Mouse (Mus musculus) C2C12 (cell line): ENCODE results near the gene Gatm. TPM values are rescaled to one million over a fixed set of nuclear protein-coding genes. Genes with fewer than 3 reads are reported as not detected.

Experiments
- H3K27me3 ChIP-seq: one replicate; pipeline ENCODE4 v1.6.1; 2011; ENCODE audit not compliant: control insufficient read depth, insufficient read depth, insufficient read length
- H3K36me3 ChIP-seq: one replicate; pipeline ENCODE4 v1.6.1; 2011; ENCODE audit not compliant: control insufficient read depth, insufficient read depth
- H3K4me3 ChIP-seq: one replicate; pipeline ENCODE4 v1.5.1; 2011; ENCODE audit warnings: mild to moderate bottlenecking, control low read depth; ENCODE audit not compliant: poor library complexity, insufficient read depth, severe bottlenecking
- H3K79me2 ChIP-seq: one replicate; pipeline ENCODE4 v1.6.1; 2011; ENCODE audit not compliant: control insufficient read depth, insufficient read depth
- H3K79me3 ChIP-seq: one replicate; pipeline ENCODE4 v1.6.1; 2011; ENCODE audit warnings: low read depth, control low read depth
- H3ac ChIP-seq: one replicate; pipeline ENCODE3; 2011; ENCODE audit warnings: low read depth; ENCODE audit not compliant: control insufficient read depth, insufficient read length
- CEBPB ChIP-seq: IDR thresholded peaks from one replicate; pipeline ENCODE4 v1.6.1; 2011; ENCODE audit warnings: low read depth, mild to moderate bottlenecking, control low read depth, moderate library complexity
- CTCF ChIP-seq: IDR thresholded peaks from one replicate; pipeline ENCODE4 v1.5.1; 2011; ENCODE audit not compliant: control insufficient read depth, insufficient read depth, insufficient read length
- FOSL1 ChIP-seq: IDR thresholded peaks from one replicate; pipeline ENCODE4 v1.8.0; 2011; ENCODE audit warnings: mild to moderate bottlenecking, low read length; ENCODE audit not compliant: poor library complexity, insufficient read depth, severe bottlenecking
- MAX ChIP-seq: IDR thresholded peaks from one replicate; pipeline ENCODE4 v1.6.1; 2011; ENCODE audit warnings: mild to moderate bottlenecking, control low read depth
- MYOD1 ChIP-seq: IDR thresholded peaks from one replicate; pipeline ENCODE4 v1.6.1; 2011; ENCODE audit warnings: low read depth; ENCODE audit not compliant: control insufficient read depth, insufficient read length
- MYOG ChIP-seq: IDR thresholded peaks from one replicate; pipeline ENCODE4 v1.6.1; 2011; ENCODE audit not compliant: control insufficient read depth, insufficient read length; ENCODE audit errors: extremely low read depth
- USF1 ChIP-seq: IDR thresholded peaks from one replicate; pipeline ENCODE4 v1.6.1; 2011; ENCODE audit warnings: low read depth, mild to moderate bottlenecking, control low read depth, moderate library complexity
- polyA plus RNA-seq: library from polyadenylated mRNA; unstranded; fragments of >200 nt; fragmentation: generic; extraction: Trizol; gene quantifications from one replicate; pipeline ENCODE4 v1.2.1, GENCODE M21; 2012; ENCODE audit warnings: missing spikeins

The Gatm gene
- polyA plus RNA-seq, 1 experiment, result 24.7 TPM

- Histone ChIP-seq H3K4me3 (no peak overlapping the region), H3K36me3 (no peaks in the 10 kb centered on the region), H3K27me3 (no peaks in the 10 kb centered on the region), H3ac (no peak overlapping the region), H3K79me2 (no peaks in the 10 kb centered on the region), H3K79me3 (no peaks in the 10 kb centered on the region)
- no peak for TF ChIP-seq MYOG
- TF ChIP-seq CEBPB, result no peak
- no peak for TF ChIP-seq USF1
- TF ChIP-seq CTCF, result no peak
- no peak for TF ChIP-seq FOSL1
- no peak for TF ChIP-seq MYOD1
- TF ChIP-seq MAX, result no peak
Measured at GRCm38 (mm10) chr2:122618719-122619118, 7.6 kb upstream of the Gatm start.

GRCm38 (mm10) chr2:122617792-122618191, 6.7 kb upstream of the Gatm start:
- Histone ChIP-seq H3K36me3 (no peaks in the 10 kb centered on the region), H3K79me3 (no peaks in the 10 kb centered on the region), H3ac (no peak overlapping the region), H3K27me3 (no peaks in the 10 kb centered on the region), H3K4me3 (no peak overlapping the region), H3K79me2 (no peaks in the 10 kb centered on the region)
- TF ChIP-seq CEBPB, result no peak
- TF ChIP-seq FOSL1, result no peak
- TF ChIP-seq MYOG, result no peak
- TF ChIP-seq MYOD1, result no peak
- TF ChIP-seq CTCF, result no peak
- no peak for TF ChIP-seq MAX
- no peak for TF ChIP-seq USF1

- H3ac ChIP-seq, result no peak overlapping the region
- TF ChIP-seq MYOD1 (no peak), CTCF (no peak), MYOG (no peak), MAX (no peak), USF1 (no peak), CEBPB (no peak), FOSL1 (no peak)
Measured at GRCm38 (mm10) chr2:122616237-122616636, 5.1 kb upstream of the Gatm start.

GRCm38 (mm10) chr2:122611654-122611973, 511 bp upstream of the Gatm start:
- no peak overlapping the region for H3K4me3 ChIP-seq
- TF ChIP-seq CEBPB (no peak), USF1 (no peak), FOSL1 (no peak), MYOD1 (no peak), MYOG (no peak), CTCF (no peak), MAX (no peak)

More at GRCm38 (mm10) chr2:122616237-122616636, 5.1 kb upstream of the Gatm start:
- Histone ChIP-seq H3K79me3 (no peaks in the 10 kb centered on the region), H3K79me2 (no peaks in the 10 kb centered on the region), H3K27me3 (no peaks in the 10 kb centered on the region), H3K36me3 (no peaks in the 10 kb centered on the region), H3K4me3 (no peak overlapping the region)

GRCm38 (mm10) chr2:122608820-122609219, 2.3 kb downstream of the Gatm start:
- H3K79me3 ChIP-seq, result no peaks in the 10 kb centered on the region
- TF ChIP-seq MAX, result no peak
- peak; percentile 6 for TF ChIP-seq USF1
- H3ac ChIP-seq, result no peak overlapping the region
- H3K79me2 ChIP-seq, result peaks cover 7% of the 10 kb centered on the region
- no peaks in the 10 kb centered on the region for H3K27me3 ChIP-seq
- H3K4me3 ChIP-seq, result no peak overlapping the region
- no peaks in the 10 kb centered on the region for H3K36me3 ChIP-seq

More at GRCm38 (mm10) chr2:122611654-122611973, 511 bp upstream of the Gatm start:
- Histone ChIP-seq H3ac (no peak overlapping the region), H3K27me3 (no peaks in the 10 kb centered on the region), H3K79me3 (no peaks in the 10 kb centered on the region), H3K36me3 (no peaks in the 10 kb centered on the region), H3K79me2 (peaks cover 7% of the 10 kb centered on the region)

GRCm38 (mm10) chr2:122605829-122606228, 5.3 kb downstream of the Gatm start:
- Histone ChIP-seq H3K4me3 (no peak overlapping the region), H3K79me2 (peaks cover 7% of the 10 kb centered on the region), H3K79me3 (no peaks in the 10 kb centered on the region), H3K36me3 (no peaks in the 10 kb centered on the region), H3K27me3 (no peaks in the 10 kb centered on the region), H3ac (no peak overlapping the region)
- no peak for TF ChIP-seq CTCF
- TF ChIP-seq CEBPB, result no peak
- TF ChIP-seq MAX, result no peak
- TF ChIP-seq FOSL1, result no peak
- TF ChIP-seq MYOD1, result no peak
- TF ChIP-seq USF1, result no peak
- no peak for TF ChIP-seq MYOG
